Mouse (Mus musculus): ENCODE data around the gene Ppp1r12a.

Ppp1r12a gene

DNA sequence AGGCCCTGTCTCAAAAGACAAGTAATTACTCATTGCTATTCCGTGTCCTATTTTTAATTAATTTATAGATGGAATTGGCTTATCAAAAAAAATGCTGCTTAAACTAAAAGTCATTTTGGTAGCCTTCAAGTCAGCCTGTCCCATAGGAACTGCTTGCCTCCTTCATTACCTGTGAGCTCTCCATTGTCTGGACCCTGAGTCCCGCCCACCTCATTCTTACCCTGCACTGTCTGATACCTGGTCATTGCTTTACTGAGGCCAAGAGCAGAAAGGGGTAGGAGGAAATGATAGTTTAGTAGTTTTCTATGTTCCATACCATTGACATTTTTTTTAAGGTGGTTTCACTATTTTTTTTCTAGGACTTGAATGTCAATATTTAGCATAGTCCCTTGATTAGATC lies 121.4 kb downstream of the Ppp1r12a start:
- no peak for DNase-seq (ENCODE audit: low read depth, low spot score)
- H3K36me3 ChIP-seq (ENCODE audit: control insufficient read depth, insufficient read depth, low read length, poor library complexity, severe bottlenecking): peaks cover 3% of the 10 kb centered on the region; the same call in 1 of the 2 replicates
- no peaks in the 10 kb centered on the region; the same call in 1 of the 2 replicates for H3K27me3 ChIP-seq (ENCODE audit: control insufficient read depth, insufficient read depth, low read length, poor library complexity, severe bottlenecking)

- Histone ChIP-seq H3K36me3 (ENCODE audit: control insufficient read depth, insufficient read depth, low read length, poor library complexity, severe bottlenecking) (peaks cover 3% of the 10 kb centered on the region; the same call in 1 of the 2 replicates), H3K27me3 (ENCODE audit: control insufficient read depth, insufficient read depth, low read length, poor library complexity, severe bottlenecking) (no peaks in the 10 kb centered on the region; the same call in 1 of the 2 replicates)
- no peak for DNase-seq (ENCODE audit: low read depth, low spot score)
These were observed 121.8 kb downstream of the Ppp1r12a start for GRCm38 (mm10) chr10:108283837-108284236.

DNA sequence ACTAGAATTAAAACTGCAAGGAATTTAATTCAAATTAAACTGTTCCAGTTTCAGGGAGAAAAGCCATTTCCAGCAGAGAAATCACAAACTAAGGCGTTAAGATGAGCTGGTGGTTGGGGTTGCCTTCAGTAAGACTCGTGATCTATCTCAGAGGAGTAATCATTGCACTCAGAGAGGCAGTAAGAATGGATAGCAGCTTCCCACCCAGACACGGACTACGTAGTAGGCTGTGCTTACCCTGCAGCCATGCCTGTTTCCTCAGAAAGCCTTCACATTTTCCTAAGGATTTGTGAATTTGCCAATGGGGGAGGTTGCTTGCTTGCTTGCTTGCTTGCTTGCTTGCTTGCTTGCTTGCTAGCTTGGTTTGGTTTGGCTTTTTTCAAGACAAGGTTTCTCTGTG lies 122.5 kb downstream of the Ppp1r12a start:
- no peak for DNase-seq (ENCODE audit: low read depth, low spot score)
- Histone ChIP-seq H3K27me3 (ENCODE audit: control insufficient read depth, insufficient read depth, low read length, poor library complexity, severe bottlenecking) (no peaks in the 10 kb centered on the region; the same call in 1 of the 2 replicates), H3K36me3 (ENCODE audit: control insufficient read depth, insufficient read depth, low read length, poor library complexity, severe bottlenecking) (peaks cover 3% of the 10 kb centered on the region; the same call in 1 of the 2 replicates)

DNA sequence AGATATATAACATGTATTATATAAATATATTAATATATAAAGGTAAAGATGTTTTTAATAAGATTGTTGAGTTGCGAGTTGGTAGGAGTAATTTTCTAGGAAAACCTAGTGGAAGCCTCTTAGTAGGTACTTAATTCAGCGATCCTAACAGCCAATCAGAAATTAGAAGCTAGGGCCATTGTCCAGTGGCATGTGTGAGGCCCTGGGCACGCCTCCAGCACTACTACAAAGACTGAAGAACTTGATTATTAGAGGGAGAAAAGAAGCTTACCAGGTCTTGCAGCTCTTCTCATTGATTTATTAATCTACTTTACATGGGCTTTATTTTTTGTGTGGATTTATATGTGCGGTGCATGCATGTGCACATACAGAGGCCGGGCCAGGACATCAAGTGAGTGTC lies 123.0 kb downstream of the Ppp1r12a start:
- no peaks in the 10 kb centered on the region; the same call in 1 of the 2 replicates for H3K36me3 ChIP-seq (ENCODE audit: control insufficient read depth, insufficient read depth, low read length, poor library complexity, severe bottlenecking)
- DNase-seq (ENCODE audit: low read depth, low spot score): no peak
- no peaks in the 10 kb centered on the region for H3K27me3 ChIP-seq (ENCODE audit: control insufficient read depth, insufficient read depth, low read length, poor library complexity, severe bottlenecking)

DNA sequence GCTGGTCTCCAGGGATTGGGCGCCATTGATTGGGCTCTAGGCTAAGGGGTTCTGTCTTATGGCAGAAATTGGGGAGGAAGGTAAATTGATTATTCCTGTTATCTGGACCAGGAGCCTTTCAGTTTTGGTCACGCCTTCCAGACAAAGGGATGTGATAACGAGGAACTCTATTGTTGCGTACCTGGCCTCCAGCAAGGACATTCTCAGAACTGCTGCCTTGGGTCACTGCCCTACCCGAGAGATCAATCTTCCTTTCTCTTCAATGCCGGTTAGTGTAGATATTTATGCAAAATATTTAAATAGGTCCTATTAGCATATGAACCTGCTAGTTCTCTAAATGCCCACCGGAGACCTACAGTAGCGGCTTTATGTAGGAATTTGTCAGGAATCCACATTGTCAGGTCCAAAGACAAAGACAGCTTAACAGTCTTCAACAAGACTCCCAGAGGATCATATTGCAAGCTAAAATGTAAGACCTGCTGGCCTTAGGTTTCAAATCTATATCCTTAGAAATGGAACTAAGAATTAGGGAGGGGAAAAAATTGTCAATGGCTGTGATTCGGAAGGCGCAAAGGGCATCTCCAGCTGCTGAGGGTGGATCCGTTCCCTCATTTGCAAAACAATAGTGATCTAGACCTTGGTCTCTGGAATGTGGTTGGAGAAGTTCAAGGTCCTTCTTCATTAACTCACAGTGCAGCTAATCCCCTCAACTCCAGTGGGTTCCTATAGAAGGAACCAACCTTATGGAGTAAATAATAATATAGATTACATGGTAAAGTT lies 124.9 kb downstream of the Ppp1r12a start:
- no peaks in the 10 kb centered on the region for H3K36me3 ChIP-seq (ENCODE audit: control insufficient read depth, insufficient read depth, low read length, poor library complexity, severe bottlenecking)
- DNase-seq (ENCODE audit: low read depth, low spot score): no peak
- no peaks in the 10 kb centered on the region for H3K27me3 ChIP-seq (ENCODE audit: control insufficient read depth, insufficient read depth, low read length, poor library complexity, severe bottlenecking)

DNA sequence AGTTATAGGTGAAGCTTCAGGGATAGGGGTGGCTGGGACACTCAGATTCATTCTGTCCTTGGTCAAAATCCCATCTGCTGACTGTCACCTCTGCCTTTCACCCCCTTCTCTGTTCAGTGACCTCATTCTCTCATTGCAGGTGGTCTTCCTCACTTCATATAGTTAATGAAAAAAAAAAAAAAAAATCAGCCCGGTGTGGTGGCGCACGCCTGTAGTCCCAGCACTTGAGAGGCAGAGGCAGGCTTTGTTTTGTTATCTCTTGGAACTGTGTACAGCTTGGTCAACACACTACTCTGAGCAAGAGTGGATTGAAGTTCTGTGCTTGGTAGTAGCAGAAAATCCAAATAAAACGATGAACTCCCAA lies 125.4 kb downstream of the Ppp1r12a start:
- no peak for DNase-seq (ENCODE audit: low read depth, low spot score)
- H3K36me3 ChIP-seq (ENCODE audit: control insufficient read depth, insufficient read depth, low read length, poor library complexity, severe bottlenecking): no peaks in the 10 kb centered on the region
- H3K27me3 ChIP-seq (ENCODE audit: control insufficient read depth, insufficient read depth, low read length, poor library complexity, severe bottlenecking): no peaks in the 10 kb centered on the region

- H3K36me3 ChIP-seq (ENCODE audit: control insufficient read depth, insufficient read depth, low read length, poor library complexity, severe bottlenecking): no peaks in the 10 kb centered on the region
- H3K27me3 ChIP-seq (ENCODE audit: control insufficient read depth, insufficient read depth, low read length, poor library complexity, severe bottlenecking): no peaks in the 10 kb centered on the region
- no peak for DNase-seq (ENCODE audit: low read depth, low spot score)
These were observed 128.1 kb downstream of the Ppp1r12a start for GRCm38 (mm10) chr10:108290046-108290445.

DNA sequence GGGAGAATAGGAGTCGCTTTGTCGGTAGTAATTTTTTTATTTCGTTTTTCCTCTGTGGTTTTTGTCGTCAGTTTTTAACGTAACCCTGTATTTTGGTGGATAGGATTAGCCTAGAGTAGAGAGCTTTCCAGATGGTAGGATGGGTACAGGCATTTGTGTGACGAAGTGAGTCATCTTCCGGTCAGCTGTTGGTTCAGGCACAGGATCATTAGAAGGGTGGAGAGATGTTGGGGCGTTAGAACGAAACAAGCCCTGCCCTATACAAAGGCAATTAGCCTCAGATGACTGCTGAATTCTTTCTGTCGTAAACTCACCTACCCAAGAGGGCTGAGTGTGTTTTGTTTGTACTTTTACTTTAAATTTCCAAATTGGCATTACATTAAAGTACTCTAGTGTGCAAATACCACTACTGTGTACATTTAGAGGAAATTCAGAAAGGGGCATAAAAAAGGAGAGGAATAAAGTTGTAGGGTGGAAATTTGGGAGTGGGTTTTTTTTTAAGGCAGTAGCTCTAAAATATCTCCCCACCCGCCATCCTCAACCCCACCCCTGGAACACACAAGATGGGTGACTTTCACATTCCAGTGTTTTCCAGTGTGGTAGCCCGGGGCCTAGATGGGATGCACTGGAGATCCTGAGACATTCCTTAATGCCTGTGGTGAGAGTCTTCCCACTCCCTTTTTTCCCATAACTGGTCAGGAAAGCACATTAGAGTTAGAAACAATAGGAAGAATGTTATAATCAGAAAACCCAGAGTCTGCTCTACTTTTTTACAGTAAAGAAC lies 129.9 kb downstream of the Ppp1r12a start:
- DNase-seq (ENCODE audit: low read depth, low spot score): no peak
- Histone ChIP-seq H3K27me3 (ENCODE audit: control insufficient read depth, insufficient read depth, low read length, poor library complexity, severe bottlenecking) (no peaks in the 10 kb centered on the region), H3K36me3 (ENCODE audit: control insufficient read depth, insufficient read depth, low read length, poor library complexity, severe bottlenecking) (no peaks in the 10 kb centered on the region)

- Histone ChIP-seq H3K36me3 (ENCODE audit: control insufficient read depth, insufficient read depth, low read length, poor library complexity, severe bottlenecking) (no peaks in the 10 kb centered on the region), H3K27me3 (ENCODE audit: control insufficient read depth, insufficient read depth, low read length, poor library complexity, severe bottlenecking) (no peaks in the 10 kb centered on the region)
- no peak for DNase-seq (ENCODE audit: low read depth, low spot score)
These were observed 130.7 kb downstream of the Ppp1r12a start for GRCm38 (mm10) chr10:108292651-108293050.

DNA sequence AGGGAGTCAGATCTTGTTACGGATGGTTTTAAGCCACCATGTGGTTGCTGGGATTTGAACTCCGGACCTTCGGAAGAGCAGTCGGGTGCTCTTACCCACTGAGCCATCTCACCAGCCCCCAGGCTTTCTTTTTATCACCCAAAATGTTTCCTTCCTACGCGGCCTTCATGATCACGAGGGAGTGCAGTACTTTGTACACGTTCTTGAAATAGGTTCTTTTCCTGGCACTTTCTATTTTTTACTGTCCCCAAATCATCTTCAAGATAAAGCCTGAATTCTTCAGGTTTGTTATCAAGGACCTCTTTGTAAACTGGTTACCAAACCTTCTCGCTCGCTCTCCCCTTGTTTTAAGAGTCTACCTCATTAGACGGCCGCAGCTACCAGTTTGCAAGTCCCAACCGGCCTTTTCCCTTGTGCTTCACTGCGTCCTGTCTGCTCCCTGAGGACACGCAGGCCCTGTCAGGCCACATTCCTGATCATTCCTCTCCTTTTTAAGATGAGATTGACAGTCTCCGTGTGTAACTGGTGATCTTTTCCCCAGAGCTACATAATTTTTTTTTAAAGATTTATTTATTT lies 131.7 kb downstream of the Ppp1r12a start:
- no peak for DNase-seq (ENCODE audit: low read depth, low spot score)
- H3K27me3 ChIP-seq (ENCODE audit: control insufficient read depth, insufficient read depth, low read length, poor library complexity, severe bottlenecking): no peaks in the 10 kb centered on the region
- no peaks in the 10 kb centered on the region for H3K36me3 ChIP-seq (ENCODE audit: control insufficient read depth, insufficient read depth, low read length, poor library complexity, severe bottlenecking)

DNA sequence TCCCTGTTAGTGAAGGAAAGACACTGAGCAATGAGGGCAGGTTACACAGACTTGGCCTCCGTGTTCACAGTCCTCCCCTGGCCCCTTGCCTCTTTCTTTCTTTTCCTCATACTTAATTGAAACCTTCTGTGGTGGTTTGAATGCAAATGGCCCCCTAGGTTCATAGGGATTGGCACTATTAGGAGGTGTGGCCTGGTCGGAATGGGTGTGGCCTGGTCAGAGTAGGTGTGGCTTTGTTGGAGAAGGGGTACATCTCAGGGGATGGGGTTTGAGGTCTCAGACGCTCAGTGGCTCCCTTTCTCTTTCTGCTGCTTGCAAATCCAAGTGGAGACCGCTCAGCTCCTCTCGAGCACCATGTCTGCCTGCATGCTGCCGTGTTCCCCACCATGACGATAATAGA lies 132.8 kb downstream of the Ppp1r12a start:
- no peak for DNase-seq (ENCODE audit: low read depth, low spot score)
- no peaks in the 10 kb centered on the region for H3K27me3 ChIP-seq (ENCODE audit: control insufficient read depth, insufficient read depth, low read length, poor library complexity, severe bottlenecking)
- H3K36me3 ChIP-seq (ENCODE audit: control insufficient read depth, insufficient read depth, low read length, poor library complexity, severe bottlenecking): no peaks in the 10 kb centered on the region

DNA sequence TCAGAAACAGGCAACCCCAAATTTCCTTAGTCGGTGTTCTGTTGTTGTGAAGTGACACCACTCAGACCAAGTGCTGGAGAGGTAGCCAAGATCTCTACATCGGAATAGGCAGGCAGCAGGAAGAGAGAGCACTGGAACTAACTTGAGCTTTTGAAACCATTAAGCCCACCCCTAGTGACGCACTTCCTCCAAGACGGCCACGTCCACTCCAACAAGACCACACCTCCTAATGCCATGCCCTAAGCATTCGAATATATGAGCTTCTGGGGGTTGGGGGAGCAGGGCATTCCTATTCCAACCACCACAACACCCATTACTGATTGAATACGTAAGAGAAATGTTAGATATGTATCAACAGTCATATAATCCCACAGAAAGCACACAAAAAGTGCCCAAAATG lies 134.5 kb downstream of the Ppp1r12a start:
- no peaks in the 10 kb centered on the region for H3K36me3 ChIP-seq (ENCODE audit: control insufficient read depth, insufficient read depth, low read length, poor library complexity, severe bottlenecking)
- no peaks in the 10 kb centered on the region for H3K27me3 ChIP-seq (ENCODE audit: control insufficient read depth, insufficient read depth, low read length, poor library complexity, severe bottlenecking)
- DNase-seq (ENCODE audit: low read depth, low spot score): no peak

DNA sequence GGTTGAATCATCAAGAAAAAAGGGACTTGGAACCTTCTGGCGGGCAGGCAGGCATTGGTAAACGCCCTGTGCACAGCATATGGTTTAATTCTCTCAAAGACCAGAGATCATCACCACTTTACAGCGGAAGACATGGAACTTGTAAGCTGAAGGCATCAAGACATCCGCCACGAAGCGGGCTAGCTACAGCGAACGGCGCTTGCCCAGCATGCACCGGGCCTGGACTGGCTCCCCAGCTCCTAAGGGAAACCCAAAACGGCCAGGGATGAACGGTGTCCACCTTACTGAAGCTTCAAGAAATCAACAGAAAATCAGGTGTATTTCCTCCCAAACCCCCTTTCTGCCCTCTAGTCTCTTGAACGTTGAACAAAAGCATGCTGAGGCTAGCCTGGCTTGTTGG lies 136.3 kb downstream of the Ppp1r12a start:
- no peaks in the 10 kb centered on the region for H3K27me3 ChIP-seq (ENCODE audit: control insufficient read depth, insufficient read depth, low read length, poor library complexity, severe bottlenecking)
- no peak for DNase-seq (ENCODE audit: low read depth, low spot score)
- H3K36me3 ChIP-seq (ENCODE audit: control insufficient read depth, insufficient read depth, low read length, poor library complexity, severe bottlenecking): no peaks in the 10 kb centered on the region

GRCm38 (mm10) chr10:108298841-108299545 lies 137.0 kb downstream of the Ppp1r12a start:
- DNase-seq (ENCODE audit: low read depth, low spot score): no peak
- Histone ChIP-seq H3K36me3 (ENCODE audit: control insufficient read depth, insufficient read depth, low read length, poor library complexity, severe bottlenecking) (no peaks in the 10 kb centered on the region), H3K27me3 (ENCODE audit: control insufficient read depth, insufficient read depth, low read length, poor library complexity, severe bottlenecking) (no peaks in the 10 kb centered on the region)

Data from splenic B cell, adult 2 months (primary cell).